Mouse (Mus musculus): Measurements from ENCODE around the gene Pum3.

DNA sequence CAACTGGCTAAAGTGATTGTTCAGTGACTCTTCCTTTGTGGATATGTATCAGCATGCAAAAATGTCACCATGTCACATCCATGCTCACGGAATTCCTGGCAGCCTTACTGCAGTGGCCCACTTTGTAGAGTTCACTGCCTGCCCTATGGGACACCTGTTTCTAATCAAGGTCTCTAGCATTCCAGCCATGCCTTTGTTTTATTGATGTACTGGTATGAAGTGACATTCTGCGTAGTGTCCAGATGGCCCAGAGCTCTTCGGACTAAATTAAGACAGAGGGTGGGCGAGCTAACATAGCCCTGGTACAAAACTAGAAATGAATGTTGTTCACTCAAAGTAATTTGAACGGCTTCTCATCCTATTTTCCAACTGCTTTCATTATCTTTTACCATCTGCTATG is 11.5 kb upstream of the Pum3 start:
- no peak for TF ChIP-seq NRF1 (IDR thresholded peaks at IDR 0.05; ENCODE audit: insufficient read depth, low read depth, low read length, poor library complexity, severe bottlenecking)
- no peak for TF ChIP-seq UBTF (IDR thresholded peaks at IDR 0.05; ENCODE audit: borderline replicate concordance, insufficient read depth, low read depth, low read length)
